Mouse (Mus musculus): ENCODE results near the gene Tmem86b.

DNA sequence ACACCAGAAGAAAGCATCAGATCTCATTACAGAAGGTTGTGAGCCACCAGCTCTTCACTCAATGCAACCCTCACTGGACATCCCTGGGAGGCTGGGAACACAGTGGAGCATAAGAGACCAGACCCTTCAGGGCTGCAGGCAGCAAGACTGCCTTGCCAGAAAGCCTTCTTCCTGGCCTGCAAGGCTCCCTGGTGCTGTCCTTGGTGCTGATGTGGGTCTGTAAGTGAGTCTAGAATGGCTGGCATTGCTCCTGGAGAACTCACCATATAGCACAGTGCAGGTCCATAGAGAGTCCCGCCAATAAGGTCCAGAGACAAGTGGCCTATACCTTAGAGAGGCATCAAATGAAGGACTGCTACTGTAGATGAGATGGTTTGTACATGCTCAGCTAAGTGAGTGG, 11.2 kb downstream of the Tmem86b start:
- TF ChIP-seq CTCF (IDR thresholded peaks at IDR 0.05) (no peak), EP300 (IDR thresholded peaks at IDR 0.05) (no peak)

All from lung, postnatal 0 days (tissue).